Mouse (Mus musculus): Measurements from ENCODE around the gene 6430531B16Rik. TPM values are rescaled to one million over a fixed set of nuclear protein-coding genes. Genes with fewer than 3 reads are reported as not detected.

6430531B16Rik gene
- polyA plus RNA-seq, 1 experiment from 2014 or later: 0.64 TPM

DNA sequence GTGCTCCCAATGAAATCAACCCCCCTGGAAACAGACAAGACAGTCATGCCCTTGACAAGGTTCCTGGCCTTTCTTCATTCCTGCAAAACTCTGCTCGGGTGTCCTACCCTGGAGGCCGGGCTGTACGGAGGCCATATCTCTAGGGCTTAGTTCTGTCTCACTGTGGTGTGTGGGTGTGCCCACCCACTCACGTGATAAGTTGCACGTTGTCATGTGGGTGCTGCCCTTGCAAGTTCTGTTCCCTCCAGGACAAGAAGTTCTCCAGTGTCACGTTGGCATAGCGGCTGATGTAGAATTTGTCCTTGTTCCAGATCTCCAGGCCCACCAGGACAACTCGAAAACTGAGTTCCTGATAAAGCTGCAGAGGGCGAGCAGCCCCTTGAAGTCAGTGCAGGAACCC, 9.7 kb upstream of the 6430531B16Rik start:
- Histone ChIP-seq H3K27me3 (no peaks in the 10 kb centered on the region), H3K4me1 (no peaks in the 10 kb centered on the region), H3K9ac (no peak overlapping the region), H3K4me3 (replicated peaks) (no peak overlapping the region), H3K4me2 (no peak overlapping the region), H3K36me3 (replicated peaks) (peaks cover 7% of the 10 kb centered on the region; the same call in 1 of the 2 replicates), H3K27ac (no peak overlapping the region), H3K9me3 (no peaks in the 10 kb centered on the region)
- whole genome bisulfite sequencing: 92% methylated on average over 9 of the region's 9 CpGs
- no peak for ATAC-seq (ENCODE audit: low FRiP score)

- no peak overlapping the region for H3K4me2 ChIP-seq
- no peak overlapping the region for H3K27ac ChIP-seq
- H3K4me1 ChIP-seq: no peaks in the 10 kb centered on the region
- ATAC-seq (ENCODE audit: low FRiP score): no peak
- no peak overlapping the region for H3K4me3 ChIP-seq (replicated peaks)
- H3K36me3 ChIP-seq (replicated peaks): peaks cover 7% of the 10 kb centered on the region
- WGBS: 97% methylated on average over 11 of the region's 11 CpGs
- H3K27me3 ChIP-seq: peaks cover 7% of the 10 kb centered on the region; the same call in 1 of the 2 replicates
- no peaks in the 10 kb centered on the region for H3K9me3 ChIP-seq
- H3K9ac ChIP-seq: no peak overlapping the region
These were observed 6.0 kb upstream of the 6430531B16Rik start for GRCm38 (mm10) chr7:139984505-139984904.

DNA sequence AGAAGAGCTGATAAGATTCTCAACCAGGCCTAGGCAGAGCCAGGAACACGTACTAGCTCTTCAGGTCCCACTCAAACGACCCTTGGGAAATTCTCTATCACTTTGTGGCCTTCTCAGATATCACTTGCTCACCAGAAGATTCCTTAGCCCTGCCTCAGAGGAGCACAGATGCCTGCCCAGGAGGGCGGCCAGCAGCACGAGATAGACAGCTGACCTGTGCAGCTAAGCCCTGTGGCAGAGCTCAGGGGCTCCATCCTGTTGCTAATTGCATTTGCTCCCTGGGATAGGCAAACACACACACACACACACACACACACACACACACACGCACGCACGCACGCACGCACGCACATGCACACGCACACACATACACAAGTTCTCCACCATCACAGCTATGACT, 3.5 kb upstream of the 6430531B16Rik start:
- Histone ChIP-seq H3K27me3 (peaks cover 21% of the 10 kb centered on the region), H3K36me3 (replicated peaks) (peaks cover 7% of the 10 kb centered on the region), H3K4me1 (peaks cover 10% of the 10 kb centered on the region), H3K9ac (no peak overlapping the region), H3K4me2 (no peak overlapping the region), H3K4me3 (replicated peaks) (no peak overlapping the region), H3K27ac (no peak overlapping the region), H3K9me3 (no peaks in the 10 kb centered on the region)
- ATAC-seq (ENCODE audit: low FRiP score): no peak
- WGBS: 86% methylated on average over 11 of the region's 11 CpGs

DNA sequence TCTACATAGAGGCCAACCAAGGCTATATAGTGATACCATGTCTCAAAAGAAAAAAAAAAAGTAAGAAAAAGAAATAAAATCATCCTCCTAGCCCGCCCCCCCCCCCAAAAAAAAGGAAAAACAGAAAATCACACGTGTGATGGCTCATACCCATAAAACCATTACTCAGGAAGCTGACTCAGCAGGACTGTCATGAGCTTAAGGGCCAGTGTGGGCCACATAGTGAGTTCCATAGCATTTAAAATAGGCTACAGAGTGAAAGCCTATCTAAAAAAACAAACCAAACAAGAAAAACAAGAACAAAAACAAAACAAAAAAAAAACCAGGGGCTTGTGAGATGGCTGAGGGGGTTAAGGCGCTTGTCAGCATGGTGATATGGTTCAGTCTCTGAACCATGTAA, 2.2 kb upstream of the 6430531B16Rik start:
- Histone ChIP-seq H3K27me3 (peaks cover 32% of the 10 kb centered on the region), H3K4me2 (no peak overlapping the region), H3K9ac (no peak overlapping the region), H3K36me3 (replicated peaks) (peaks cover 4% of the 10 kb centered on the region), H3K9me3 (no peaks in the 10 kb centered on the region), H3K27ac (no peak overlapping the region), H3K4me1 (peaks cover 10% of the 10 kb centered on the region), H3K4me3 (replicated peaks) (no peak overlapping the region)
- ATAC-seq (ENCODE audit: low FRiP score): no peak
- WGBS: 54% methylated on average over 3 of the region's 3 CpGs

DNA sequence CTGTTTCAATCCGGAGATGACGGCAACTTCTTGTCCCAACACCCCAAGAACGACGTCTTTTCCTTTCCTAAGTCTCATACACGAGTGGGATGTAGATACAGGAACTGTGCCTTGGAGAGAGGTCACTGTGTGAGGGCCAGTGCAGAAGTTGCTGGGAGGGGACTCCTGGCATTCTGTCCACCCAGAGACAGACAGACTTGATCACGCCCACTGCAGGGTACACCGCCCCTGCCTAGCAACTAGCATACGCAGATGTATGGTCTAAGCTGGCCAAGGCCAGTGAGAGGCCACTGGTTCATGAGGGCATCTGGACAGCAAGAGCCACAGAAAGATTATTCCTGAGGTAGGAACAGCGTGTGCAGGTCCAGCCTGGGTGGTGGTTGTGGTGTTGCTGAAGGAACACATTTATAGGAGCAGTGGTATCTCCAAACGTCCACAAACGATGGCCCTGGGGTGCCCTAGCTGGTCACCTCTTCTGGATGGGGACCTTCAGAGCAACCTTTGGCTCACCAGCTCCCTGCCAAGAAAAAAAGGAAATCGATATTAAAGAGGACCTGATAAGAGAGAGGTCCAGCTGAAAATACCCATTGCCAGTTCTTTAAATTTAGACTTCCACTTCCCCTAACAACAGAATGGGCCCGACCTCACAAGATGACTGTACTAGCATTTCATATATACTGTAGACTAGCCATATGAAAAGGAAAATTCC, 610 bp upstream of the 6430531B16Rik start:
- H3K36me3 ChIP-seq (replicated peaks): no peaks in the 10 kb centered on the region; the same call in 1 of the 2 replicates
- no peak overlapping the region for H3K27ac ChIP-seq
- ATAC-seq (ENCODE audit: low FRiP score): peak; percentile 56
- peaks cover 40% of the 10 kb centered on the region for H3K27me3 ChIP-seq
- H3K9ac ChIP-seq: peak overlapping the region; percentile 68; the same call in 1 of the 2 replicates
- peak overlapping the region; percentile 61 for H3K4me3 ChIP-seq (replicated peaks)
- 48% methylated on average over 13 of the region's 13 CpGs for WGBS
- peak overlapping the region; percentile 92 for H3K4me2 ChIP-seq
- H3K9me3 ChIP-seq: no peaks in the 10 kb centered on the region
- H3K4me1 ChIP-seq: peaks cover 10% of the 10 kb centered on the region

DNA sequence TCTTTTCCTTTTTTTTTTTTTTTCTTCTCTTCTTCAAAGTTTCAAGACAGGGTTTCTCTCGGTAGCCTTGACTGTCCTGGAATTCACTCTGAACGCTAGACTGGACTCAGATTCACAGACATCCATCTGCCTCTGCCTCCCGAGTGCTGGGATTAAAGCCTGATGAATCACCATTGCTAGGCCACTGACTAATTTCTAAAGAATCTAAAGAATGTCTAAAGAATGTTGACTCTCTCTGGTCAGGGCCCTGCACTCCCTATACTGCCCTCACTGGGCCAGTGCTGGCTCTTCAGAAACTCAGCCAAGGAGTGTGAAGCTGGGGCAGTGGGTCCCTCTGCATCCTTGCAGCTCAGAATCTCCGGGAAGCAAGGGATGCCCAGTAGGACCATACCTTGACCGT, 3.1 kb downstream of the 6430531B16Rik start:
- Histone ChIP-seq H3K27me3 (peaks cover 55% of the 10 kb centered on the region), H3K27ac (no peak overlapping the region), H3K4me2 (no peak overlapping the region), H3K36me3 (replicated peaks) (no peaks in the 10 kb centered on the region), H3K9me3 (no peaks in the 10 kb centered on the region), H3K4me1 (peaks cover 10% of the 10 kb centered on the region), H3K4me3 (replicated peaks) (no peak overlapping the region), H3K9ac (no peak overlapping the region)
- ATAC-seq (ENCODE audit: low FRiP score): no peak
- 54% methylated on average over 5 of the region's 5 CpGs for WGBS

DNA sequence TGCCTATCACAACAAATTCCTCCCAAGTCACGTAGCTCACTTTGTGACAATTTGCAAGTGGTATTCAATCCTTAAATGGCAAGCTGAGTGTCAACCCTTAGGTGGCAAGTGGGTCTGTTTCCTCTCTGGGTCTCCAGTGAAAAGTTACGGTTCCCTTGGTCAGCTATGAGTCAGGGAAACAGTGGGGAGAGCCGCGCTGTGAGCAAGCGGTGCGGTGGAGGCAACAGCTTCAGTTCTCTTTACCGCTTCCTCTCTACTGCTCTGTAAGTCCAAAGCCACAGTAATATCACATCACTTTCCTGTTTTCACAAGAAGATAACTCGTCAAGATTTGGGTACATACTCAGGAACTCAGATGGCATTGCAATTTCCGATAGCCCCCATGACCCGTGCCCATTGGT, 4.2 kb downstream of the 6430531B16Rik start:
- Histone ChIP-seq H3K27me3 (peaks cover 47% of the 10 kb centered on the region), H3K36me3 (replicated peaks) (no peaks in the 10 kb centered on the region)

GRCm38 (mm10) chr7:139972923-139973331, 5.6 kb downstream of the 6430531B16Rik start:
- H3K36me3 ChIP-seq (replicated peaks): no peaks in the 10 kb centered on the region
- H3K27me3 ChIP-seq: peaks cover 52% of the 10 kb centered on the region
- H3K4me1 ChIP-seq: peaks cover 6% of the 10 kb centered on the region
- no peaks in the 10 kb centered on the region for H3K9me3 ChIP-seq
- no peak overlapping the region for H3K4me2 ChIP-seq
- no peak overlapping the region for H3K27ac ChIP-seq
- ATAC-seq (ENCODE audit: low FRiP score): no peak
- no peak overlapping the region for H3K4me3 ChIP-seq (replicated peaks)
- no peak overlapping the region for H3K9ac ChIP-seq

More for the DNA sequence above, 4.2 kb downstream of the 6430531B16Rik start:
- ATAC-seq (ENCODE audit: low FRiP score): no peak
- peaks cover 14% of the 10 kb centered on the region for H3K4me1 ChIP-seq
- H3K4me3 ChIP-seq (replicated peaks): no peak overlapping the region
- no peak overlapping the region for H3K9ac ChIP-seq
- 87% methylated on average over 10 of the region's 10 CpGs for WGBS
- no peak overlapping the region for H3K4me2 ChIP-seq
- H3K27ac ChIP-seq: no peak overlapping the region
- no peaks in the 10 kb centered on the region for H3K9me3 ChIP-seq

DNA sequence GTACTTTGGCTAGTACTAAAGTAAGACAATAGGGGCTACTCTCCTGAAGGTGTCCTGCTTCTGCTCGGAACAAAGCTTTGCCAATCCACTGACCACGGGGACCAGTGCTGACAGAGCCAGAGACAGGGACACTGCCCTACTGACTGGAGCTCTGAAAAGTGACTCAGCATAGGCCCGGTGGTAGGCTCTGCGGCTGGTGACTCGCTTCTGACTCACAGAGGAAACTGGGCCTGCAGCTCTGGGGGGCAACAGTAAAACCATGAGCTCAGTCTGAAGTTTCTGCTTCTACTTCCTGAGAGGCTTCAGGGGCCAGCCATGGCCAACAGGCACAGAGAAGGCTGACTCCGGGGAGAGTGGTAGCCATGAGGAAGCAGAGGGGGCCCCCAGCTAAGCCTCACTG, 7.1 kb downstream of the 6430531B16Rik start:
- H3K36me3 ChIP-seq (replicated peaks): no peaks in the 10 kb centered on the region
- no peak overlapping the region for H3K27ac ChIP-seq
- no peaks in the 10 kb centered on the region for H3K9me3 ChIP-seq
- WGBS: 70% methylated on average over 6 of the region's 6 CpGs
- H3K9ac ChIP-seq: no peak overlapping the region
- peaks cover 3% of the 10 kb centered on the region; the same call in 1 of the 2 replicates for H3K4me1 ChIP-seq
- peaks cover 45% of the 10 kb centered on the region for H3K27me3 ChIP-seq
- no peak for ATAC-seq (ENCODE audit: low FRiP score)
- H3K4me2 ChIP-seq: no peak overlapping the region
- H3K4me3 ChIP-seq (replicated peaks): no peak overlapping the region

DNA sequence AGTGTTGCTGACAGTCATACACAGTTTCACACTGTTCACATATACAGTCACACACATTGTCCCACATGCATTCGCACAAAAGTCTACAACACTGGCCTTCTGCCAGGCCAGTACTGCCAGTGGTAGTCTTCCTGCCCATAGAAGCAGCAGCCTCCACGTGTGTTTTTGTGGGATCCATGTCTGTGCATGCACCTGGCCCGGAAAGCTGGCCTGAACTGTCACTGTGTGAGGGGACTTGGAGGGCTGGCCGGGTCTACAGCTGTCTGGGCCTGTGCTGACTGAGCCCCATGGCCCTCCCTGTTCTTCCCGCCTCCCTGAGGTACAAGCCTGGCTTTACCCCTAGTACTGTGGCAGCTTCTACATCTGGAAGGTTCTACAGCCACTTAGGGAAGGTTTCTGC, 7.6 kb downstream of the 6430531B16Rik start:
- Histone ChIP-seq H3K27ac (no peak overlapping the region), H3K9ac (no peak overlapping the region), H3K4me3 (replicated peaks) (no peak overlapping the region), H3K4me1 (peaks cover 3% of the 10 kb centered on the region; the same call in 1 of the 2 replicates), H3K36me3 (replicated peaks) (no peaks in the 10 kb centered on the region), H3K9me3 (no peaks in the 10 kb centered on the region), H3K4me2 (no peak overlapping the region), H3K27me3 (peaks cover 40% of the 10 kb centered on the region)
- WGBS: 72% methylated on average over 5 of the region's 5 CpGs
- no peak for ATAC-seq (ENCODE audit: low FRiP score)

DNA sequence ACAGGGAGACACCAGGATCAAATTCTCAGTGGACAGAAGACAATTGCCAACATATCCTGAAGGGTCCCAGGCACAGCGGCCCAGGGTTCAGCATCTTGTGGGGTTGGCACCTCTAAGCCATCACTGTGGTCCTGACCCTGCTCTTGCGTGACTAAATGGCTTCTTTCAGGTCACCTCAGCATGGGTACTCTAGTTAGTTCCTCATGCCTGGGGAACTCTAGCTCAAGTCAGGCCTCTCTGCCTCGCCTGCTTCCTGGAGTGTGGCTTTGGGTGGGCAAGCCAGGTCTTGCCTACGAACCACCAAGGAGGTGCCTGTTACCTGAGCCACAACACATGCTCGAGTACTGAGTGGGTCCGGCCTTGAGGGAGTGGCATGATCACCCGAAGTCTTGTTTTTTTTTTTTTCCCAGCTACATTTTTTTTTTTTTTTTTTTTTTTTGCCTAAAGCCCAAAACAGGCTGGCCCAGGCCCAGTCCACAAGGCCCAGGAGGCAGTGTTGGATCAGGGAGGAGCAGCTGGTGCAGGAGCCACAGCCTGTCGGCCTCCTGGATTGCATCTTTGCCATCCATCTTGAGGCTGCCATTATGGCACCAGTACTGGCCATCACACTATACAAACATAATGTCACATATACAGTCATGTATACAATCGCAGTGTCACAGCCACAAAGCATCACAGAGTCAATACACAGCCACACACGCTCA, 8.2 kb downstream of the 6430531B16Rik start:
- no peaks in the 10 kb centered on the region for H3K36me3 ChIP-seq (replicated peaks)
- peaks cover 3% of the 10 kb centered on the region; the same call in 1 of the 2 replicates for H3K4me1 ChIP-seq
- H3K4me3 ChIP-seq (replicated peaks): no peak overlapping the region
- 89% methylated on average over 10 of the region's 10 CpGs for WGBS
- H3K9ac ChIP-seq: no peak overlapping the region
- ATAC-seq (ENCODE audit: low FRiP score): no peak
- peaks cover 35% of the 10 kb centered on the region for H3K27me3 ChIP-seq
- no peaks in the 10 kb centered on the region for H3K9me3 ChIP-seq
- H3K27ac ChIP-seq: no peak overlapping the region
- H3K4me2 ChIP-seq: no peak overlapping the region

GRCm38 (mm10) chr7:139969348-139970130, 9.0 kb downstream of the 6430531B16Rik start:
- no peak overlapping the region for H3K27ac ChIP-seq
- H3K4me1 ChIP-seq: peaks cover 3% of the 10 kb centered on the region; the same call in 1 of the 2 replicates
- peaks cover 32% of the 10 kb centered on the region for H3K27me3 ChIP-seq
- no peaks in the 10 kb centered on the region for H3K36me3 ChIP-seq (replicated peaks)
- WGBS: 33% methylated on average over 10 of the region's 10 CpGs
- H3K4me2 ChIP-seq: no peak overlapping the region
- H3K9me3 ChIP-seq: no peaks in the 10 kb centered on the region
- no peak overlapping the region for H3K4me3 ChIP-seq (replicated peaks)
- no peak; the same call in 1 of the 2 replicates for ATAC-seq (ENCODE audit: low FRiP score)
- H3K9ac ChIP-seq: no peak overlapping the region
